In genomic region chr7:24400082-24400452, GRCm38 (mm10) we compare ENCODE assay signal across 8 mouse cellular contexts. TPM values are rescaled to one million over a fixed set of nuclear protein-coding genes. Genes with fewer than 3 reads are reported as not detected.
DNase-seq lines count a peak whose midpoint lies in the region; ATAC-seq and TF ChIP-seq lines count a peak whose summit lies in the region.

No protein-coding gene starts in this region.

- no peaks in the 10 kb centered on the region for H3K27me3 ChIP-seq in heart, embryonic 13.5 days (replicated peaks)
- H3K27me3 ChIP-seq in ES-Bruce4 (ENCODE audit: control insufficient read depth, insufficient read depth, low read length, poor library complexity, severe bottlenecking): no peaks in the 10 kb centered on the region
- no peaks in the 10 kb centered on the region for H3K27me3 ChIP-seq in forebrain, embryonic 15.5 days
- H3K27me3 ChIP-seq in liver, postnatal 0 days (ENCODE audit: insufficient read depth, low read length): no peaks in the 10 kb centered on the region

- H3K4me3 ChIP-seq in heart, embryonic 13.5 days: peak overlapping the region; percentile 59
- H3K4me3 ChIP-seq in ES-Bruce4 (ENCODE audit: low read depth, low read length): peak overlapping the region; percentile 90
- H3K4me3 ChIP-seq in forebrain, embryonic 15.5 days: peak overlapping the region; percentile 73
- H3K4me3 ChIP-seq in liver, postnatal 0 days (ENCODE audit: low read depth, low read length): peak overlapping the region; percentile 51

- no peak for TF ChIP-seq CTCF in ES-Bruce4 (IDR thresholded peaks at IDR 0.05; ENCODE audit: low read depth, low read length)
- TF ChIP-seq CTCF in liver, postnatal 0 days (IDR thresholded peaks at IDR 0.05; ENCODE audit: low read depth): no peak

- peak overlapping the region; percentile 96 for H3K27ac ChIP-seq in heart, embryonic 13.5 days (replicated peaks)
- H3K27ac ChIP-seq in ES-Bruce4 (ENCODE audit: insufficient read depth, low read length): peak overlapping the region; percentile 44; the same call in 1 of the 2 replicates
- peak overlapping the region; percentile 98 for H3K27ac ChIP-seq in forebrain, embryonic 15.5 days (replicated peaks)
- H3K27ac ChIP-seq in liver, postnatal 0 days (ENCODE audit: low read depth): peak overlapping the region; percentile 95

- 19% methylated on average over 3 of the region's 3 CpGs for WGBS in heart, embryonic 13.5 days
- WGBS in forebrain, embryonic 15.5 days: 18% methylated on average over 3 of the region's 3 CpGs
- 9% methylated on average over 3 of the region's 3 CpGs for WGBS in liver, postnatal 0 days (ENCODE audit: insufficient replicate concordance)

- TF ChIP-seq EP300 in ES-Bruce4 (IDR thresholded peaks at IDR 0.05; ENCODE audit: insufficient read depth, low read depth, low read length): no peak
- no peak for TF ChIP-seq EP300 in liver, postnatal 0 days (IDR thresholded peaks at IDR 0.05; ENCODE audit: low read depth)

- H3K36me3 ChIP-seq in heart, embryonic 13.5 days: peaks cover 32% of the 10 kb centered on the region
- H3K36me3 ChIP-seq in ES-Bruce4 (ENCODE audit: control insufficient read depth, insufficient read depth, low read length, poor library complexity, severe bottlenecking): no peaks in the 10 kb centered on the region; the same call in 1 of the 2 replicates
- H3K36me3 ChIP-seq in forebrain, embryonic 15.5 days: peaks cover 12% of the 10 kb centered on the region
- H3K36me3 ChIP-seq in liver, postnatal 0 days (replicated peaks; ENCODE audit: insufficient read depth, low read length): peaks cover 19% of the 10 kb centered on the region

- peak overlapping the region; percentile 80 for H3K4me2 ChIP-seq in heart, embryonic 13.5 days
- H3K4me2 ChIP-seq in forebrain, embryonic 15.5 days (replicated peaks): peak overlapping the region; percentile 56
- peak overlapping the region; percentile 79 for H3K4me2 ChIP-seq in liver, postnatal 0 days (ENCODE audit: low read depth, low read length)

- DNase-seq in heart, postnatal 4 days: no peak
- DNase-seq in liver, postnatal 0 days: no peak
- no peak for DNase-seq in ovary, postnatal 10 days (ENCODE audit: low spot score)
- DNase-seq in cerebellum, adult 11 months: no peak

- no peak for ATAC-seq in heart, embryonic 13.5 days (ENCODE audit: extremely low read depth, insufficient number of reproducible peaks, low FRiP score, low TSS enrichment)
- ATAC-seq in forebrain, embryonic 15.5 days (replicated peaks): peak; percentile 24; the same call in 1 of the 2 replicates
- ATAC-seq in liver, postnatal 0 days: no peak
- no peak for ATAC-seq in monocyte, adult 5-6 weeks (replicated peaks; ENCODE audit: insufficient number of reproducible peaks, low FRiP score, low TSS enrichment, poor library complexity, severe bottlenecking)

- peak overlapping the region; percentile 83 for H3K9ac ChIP-seq in heart, embryonic 13.5 days
- H3K9ac ChIP-seq in ES-Bruce4 (ENCODE audit: low read depth, poor library complexity, severe bottlenecking): peak overlapping the region; percentile 58
- peak overlapping the region; percentile 69 for H3K9ac ChIP-seq in forebrain, embryonic 15.5 days (replicated peaks)
- peak overlapping the region; percentile 66 for H3K9ac ChIP-seq in liver, postnatal 0 days (replicated peaks)

- TF ChIP-seq POLR2A in ES-Bruce4 (IDR thresholded peaks at IDR 0.05; ENCODE audit: insufficient read depth, low read length): no peak

- peaks cover 17% of the 10 kb centered on the region for H3K4me1 ChIP-seq in heart, embryonic 13.5 days
- no peaks in the 10 kb centered on the region for H3K4me1 ChIP-seq in ES-Bruce4 (ENCODE audit: control insufficient read depth, insufficient read depth, low read length)
- peaks cover 14% of the 10 kb centered on the region for H3K4me1 ChIP-seq in forebrain, embryonic 15.5 days
- peaks cover 25% of the 10 kb centered on the region for H3K4me1 ChIP-seq in liver, postnatal 0 days (ENCODE audit: insufficient read depth)

- H3K9me3 ChIP-seq in heart, embryonic 13.5 days: no peaks in the 10 kb centered on the region
- no peaks in the 10 kb centered on the region for H3K9me3 ChIP-seq in ES-Bruce4 (replicated peaks; ENCODE audit: control insufficient read depth, insufficient read depth, low read length, poor library complexity, severe bottlenecking)
- no peaks in the 10 kb centered on the region for H3K9me3 ChIP-seq in forebrain, embryonic 15.5 days
- H3K9me3 ChIP-seq in liver, postnatal 0 days (ENCODE audit: low read length): no peaks in the 10 kb centered on the region; the same call in 1 of the 2 replicates

RNA-seq across cellular contexts. Expression of gene Smg9, which starts 0.6 kb away (rescaled TPM):
- 18.1 and 19.3 TPM in 2 replicates for polyA plus RNA-seq in heart, embryonic 13.5 days (2015; fragmentation: Nextera tagmentation; extraction: Ambion mirVana)
- total RNA-seq in heart, postnatal 4 days (2021): 10 to 100 TPM; 15.0 to 15.5 TPM
- polyA plus RNA-seq in ES-Bruce4 (2011; ENCODE audit: insufficient read depth, insufficient read length, low read depth, missing spikeins): 25.5 and 37.9 TPM in 2 replicates
- polyA plus RNA-seq in forebrain, embryonic 15.5 days (2015; fragmentation: Nextera tagmentation; extraction: Ambion mirVana): 33.4 and 36.6 TPM in 2 replicates
- 8.2 and 8.7 TPM in 2 replicates for polyA plus RNA-seq in liver, postnatal 0 days (2015; fragmentation: Nextera tagmentation; extraction: Ambion mirVana)
- 20.1 to 30.8 TPM (median 22.6 TPM) in 3 replicates for total RNA-seq in monocyte, adult 5-6 weeks (2017)

RNA-seq across cellular contexts. Expression of gene Kcnn4, which starts 30.0 kb away (rescaled TPM):
- 2.9 and 5.3 TPM in 2 replicates for polyA plus RNA-seq in heart, embryonic 13.5 days (2015; fragmentation: Nextera tagmentation; extraction: Ambion mirVana)
- 1 to 10 TPM; 1.0 TPM for total RNA-seq in heart, postnatal 4 days (2021)
- 1.4 and 1.8 TPM in 2 replicates for polyA plus RNA-seq in ES-Bruce4 (2011; ENCODE audit: insufficient read depth, insufficient read length, low read depth, missing spikeins)
- 0.56 and 0.63 TPM in 2 replicates for polyA plus RNA-seq in forebrain, embryonic 15.5 days (2015; fragmentation: Nextera tagmentation; extraction: Ambion mirVana)
- polyA plus RNA-seq in liver, postnatal 0 days (2015; fragmentation: Nextera tagmentation; extraction: Ambion mirVana): 41.0 and 41.9 TPM in 2 replicates
- 10.3 to 11.8 TPM (median 11.5 TPM) in 3 replicates for total RNA-seq in monocyte, adult 5-6 weeks (2017)

RNA-seq across cellular contexts. Expression of gene Lypd5, which starts 51.1 kb away (rescaled TPM):
- not detected in 2 replicates for polyA plus RNA-seq in heart, embryonic 13.5 days (2015; fragmentation: Nextera tagmentation; extraction: Ambion mirVana)
- not detected for total RNA-seq in heart, postnatal 4 days (2021)
- not detected in 2 replicates for polyA plus RNA-seq in ES-Bruce4 (2011; ENCODE audit: insufficient read depth, insufficient read length, low read depth, missing spikeins)
- polyA plus RNA-seq in forebrain, embryonic 15.5 days (2015; fragmentation: Nextera tagmentation; extraction: Ambion mirVana): not detected in 2 replicates
- 0.06 TPM in 1 of 2 replicates, not detected in the other for polyA plus RNA-seq in liver, postnatal 0 days (2015; fragmentation: Nextera tagmentation; extraction: Ambion mirVana)
- not detected in 3 replicates for total RNA-seq in monocyte, adult 5-6 weeks (2017)

RNA-seq across cellular contexts. Expression of gene Irgc1, which starts 52.0 kb away (rescaled TPM):
- not detected in 2 replicates for polyA plus RNA-seq in heart, embryonic 13.5 days (2015; fragmentation: Nextera tagmentation; extraction: Ambion mirVana)
- total RNA-seq in heart, postnatal 4 days (2021): not detected
- polyA plus RNA-seq in ES-Bruce4 (2011; ENCODE audit: insufficient read depth, insufficient read length, low read depth, missing spikeins): not detected in 2 replicates
- not detected in 2 replicates for polyA plus RNA-seq in forebrain, embryonic 15.5 days (2015; fragmentation: Nextera tagmentation; extraction: Ambion mirVana)
- polyA plus RNA-seq in liver, postnatal 0 days (2015; fragmentation: Nextera tagmentation; extraction: Ambion mirVana): 0.18 and 0.28 TPM in 2 replicates
- 1.7 TPM in 1 of 3 replicates, not detected in the others for total RNA-seq in monocyte, adult 5-6 weeks (2017)

Comparison
In these comparisons a context has a peak if more than half of its experiments do, and no peak if none do; other contexts are left out.
1. H3K27ac ChIP-seq: peak in every context shown above with its lines; median percentile 98 in forebrain, embryonic 15.5 days; 96 in heart, embryonic 13.5 days; 95 in liver, postnatal 0 days; 44 in ES-Bruce4.